Mouse (Mus musculus) ES-Bruce4 (cell line): ENCODE measurements around the gene Trim28. TPM values are rescaled to one million over a fixed set of nuclear protein-coding genes. Genes with fewer than 3 reads are reported as not detected.

ENCODE experiments used
- H3K27ac ChIP-seq: 2 replicates; pipeline ENCODE4 v1.5.1; 2012; ENCODE audit warnings: low read length, inconsistent platforms; ENCODE audit not compliant: insufficient read depth
- H3K27me3 ChIP-seq: 2 replicates; pipeline ENCODE4 v1.6.1; 2012; ENCODE audit warnings: mild to moderate bottlenecking, low read length, inconsistent platforms; ENCODE audit not compliant: control insufficient read depth, poor library complexity, insufficient read depth, severe bottlenecking
- H3K36me3 ChIP-seq: 2 replicates; pipeline ENCODE4 v1.6.1; 2012; ENCODE audit warnings: inconsistent platforms, mild to moderate bottlenecking, low read length, moderate library complexity; ENCODE audit not compliant: control insufficient read depth, poor library complexity, insufficient read depth, severe bottlenecking
- H3K4me1 ChIP-seq: one replicate; pipeline ENCODE4 v1.8.1; 2011; ENCODE audit warnings: low read length; ENCODE audit not compliant: control insufficient read depth, insufficient read depth
- H3K4me3 ChIP-seq: 2 replicates; pipeline ENCODE4 v1.5.1; 2011; ENCODE audit warnings: low read depth, mild to moderate bottlenecking, low read length
- H3K9ac ChIP-seq: 2 replicates; pipeline ENCODE4 v1.6.1; 2012; ENCODE audit warnings: low read depth, mild to moderate bottlenecking, inconsistent platforms; ENCODE audit not compliant: poor library complexity, severe bottlenecking
- H3K9me3 ChIP-seq: replicated peaks from 2 replicates; pipeline ENCODE4 v1.6.1; 2012; ENCODE audit warnings: mild to moderate bottlenecking, low read length, inconsistent platforms; ENCODE audit not compliant: control insufficient read depth, poor library complexity, insufficient read depth, severe bottlenecking
- CTCF ChIP-seq: IDR thresholded peaks from one replicate; pipeline ENCODE4 v1.8.1; 2011; ENCODE audit warnings: low read depth, low read length
- EP300 ChIP-seq: IDR thresholded peaks from 2 replicates; pipeline ENCODE4 v1.6.1; 2011; ENCODE audit warnings: low read depth, low read length; ENCODE audit not compliant: insufficient read depth
- POLR2A ChIP-seq: IDR thresholded peaks from one replicate; pipeline ENCODE4 v1.8.1; 2011; ENCODE audit warnings: low read length; ENCODE audit not compliant: insufficient read depth
- polyA plus RNA-seq: library from polyadenylated mRNA; stranded (reverse); fragments of >200 nt; gene quantifications from 2 replicates; pipeline ENCODE4 v1.2.4, GENCODE M21; 2011; ENCODE audit warnings: low read depth; ENCODE audit not compliant: missing spikeins, insufficient read depth, insufficient read length

The Trim28 gene
- polyA plus RNA-seq, 1 experiment: 1,151 TPM

DNA sequence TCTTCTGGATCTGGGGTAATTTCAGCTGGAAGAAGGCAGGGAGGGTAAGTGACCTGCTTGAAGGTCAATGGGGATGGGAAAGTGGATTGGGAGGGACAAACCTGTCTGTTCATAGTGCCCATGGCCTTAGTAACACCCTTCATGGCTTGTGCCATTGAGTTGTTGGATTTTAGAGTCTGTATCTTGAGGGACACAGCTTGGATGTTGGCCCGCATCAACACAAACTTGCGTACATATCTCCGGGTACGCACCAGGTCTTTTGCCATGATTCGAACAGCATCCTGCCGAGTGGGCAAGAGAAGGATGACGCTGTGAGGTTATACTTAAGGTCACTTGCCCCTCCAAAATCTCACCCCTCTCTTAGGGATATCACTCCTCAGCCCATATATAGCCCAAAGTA, 33.6 kb downstream of the Trim28 start:
- no peaks in the 10 kb centered on the region for H3K9me3 ChIP-seq
- peaks cover 61% of the 10 kb centered on the region for H3K36me3 ChIP-seq
- no peaks in the 10 kb centered on the region for H3K27me3 ChIP-seq
- TF ChIP-seq POLR2A (no peak), CTCF (no peak)
- H3K4me1 ChIP-seq: no peaks in the 10 kb centered on the region
- H3K27ac ChIP-seq: no peak overlapping the region
- H3K4me3 ChIP-seq: no peak overlapping the region
- H3K9ac ChIP-seq: no peak overlapping the region

- Histone ChIP-seq H3K36me3 (peaks cover 50% of the 10 kb centered on the region), H3K9ac (peak overlapping the region; percentile 65), H3K4me1 (no peaks in the 10 kb centered on the region), H3K9me3 (no peaks in the 10 kb centered on the region), H3K27me3 (no peaks in the 10 kb centered on the region), H3K27ac (peak overlapping the region; percentile 86), H3K4me3 (peak overlapping the region; percentile 91)
- TF ChIP-seq POLR2A: no peak
- TF ChIP-seq CTCF: no peak
- no peak for TF ChIP-seq EP300
Observed at GRCm38 (mm10) chr7:13033451-13034147, 34.7 kb downstream of the Trim28 start.

GRCm38 (mm10) chr7:13034148-13034977, 35.4 kb downstream of the Trim28 start, which contains the start of gene Chmp2a:
TSS of gene Chmp2a (minus strand) at chr7:13034807.
- no peaks in the 10 kb centered on the region for H3K9me3 ChIP-seq
- H3K4me3 ChIP-seq: peak within 1 kb of the TSS; percentile 91
- peak within 1 kb of the TSS; percentile 86 for H3K27ac ChIP-seq
- no peaks in the 10 kb centered on the region for H3K27me3 ChIP-seq
- H3K4me1 ChIP-seq: no peaks in the 10 kb centered on the region
- peaks cover 42% of the 10 kb centered on the region for H3K36me3 ChIP-seq
- peak within 1 kb of the TSS; percentile 65 for H3K9ac ChIP-seq
- TF ChIP-seq CTCF: no peak
- peak; percentile 74 for TF ChIP-seq POLR2A
- 0 out of 2 replicates have a peak, but pooled peaks have one; percentile 18 for TF ChIP-seq EP300

DNA sequence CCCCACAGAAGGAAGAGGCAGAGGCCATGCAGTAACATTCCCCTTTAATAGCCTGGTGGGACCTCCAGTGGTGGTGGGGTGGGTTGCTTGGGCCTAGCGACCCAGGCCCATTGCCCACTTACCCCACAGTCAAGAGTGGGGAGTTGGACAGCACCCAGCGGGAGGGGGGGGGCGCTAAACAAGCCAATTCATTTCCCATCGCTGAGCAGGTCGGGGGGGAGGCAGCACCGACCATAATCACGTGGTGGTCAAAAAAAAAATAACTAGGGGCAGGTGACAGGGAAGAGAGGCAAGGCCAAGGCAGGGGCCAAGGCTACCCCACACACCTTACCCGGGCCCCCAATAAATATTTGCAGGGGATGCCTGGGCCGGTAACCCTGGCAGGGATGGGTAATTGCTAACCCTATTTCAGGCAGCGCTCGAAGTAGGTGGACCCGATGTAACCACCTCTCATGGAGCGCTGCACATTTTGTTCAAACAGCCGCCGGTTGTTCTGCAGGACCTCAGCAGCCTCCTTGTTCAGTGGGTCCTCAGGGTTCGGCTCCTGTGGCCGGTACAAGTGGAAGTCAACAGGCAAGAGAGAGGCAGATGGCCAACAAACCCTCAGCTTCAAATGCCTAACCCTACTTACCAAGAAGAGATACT, 36.4 kb downstream of the Trim28 start:
- peaks cover 33% of the 10 kb centered on the region for H3K36me3 ChIP-seq
- H3K4me1 ChIP-seq: no peaks in the 10 kb centered on the region

DNA sequence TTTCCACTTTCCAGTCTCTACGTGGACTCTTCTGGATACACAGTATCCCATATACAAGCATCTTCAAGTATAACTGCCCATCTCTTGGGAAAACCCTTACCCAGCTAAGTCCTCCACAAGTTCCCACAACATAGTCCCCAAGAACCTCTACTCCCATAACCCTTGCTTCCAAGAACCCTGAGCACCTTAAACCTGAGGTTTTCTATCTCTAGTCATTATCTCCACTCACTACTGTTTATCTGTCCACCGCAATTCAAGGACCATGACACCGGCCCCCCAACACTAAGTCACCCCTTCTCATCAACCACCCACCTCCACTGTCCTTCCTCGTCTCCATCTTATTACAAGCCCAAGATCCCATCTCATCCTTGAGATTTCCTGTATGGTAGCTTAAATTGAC, 37.9 kb downstream of the Trim28 start:
- Histone ChIP-seq H3K9ac (peak overlapping the region; percentile 78), H3K4me1 (no peaks in the 10 kb centered on the region), H3K27me3 (no peaks in the 10 kb centered on the region), H3K36me3 (peaks cover 21% of the 10 kb centered on the region), H3K9me3 (no peaks in the 10 kb centered on the region), H3K27ac (peak overlapping the region; percentile 55), H3K4me3 (peak overlapping the region; percentile 82)
- TF ChIP-seq POLR2A (no peak), EP300 (no peak), CTCF (no peak)

More for the DNA sequence above, 36.4 kb downstream of the Trim28 start:
- no peaks in the 10 kb centered on the region for H3K9me3 ChIP-seq
- H3K27me3 ChIP-seq: no peaks in the 10 kb centered on the region
- peak overlapping the region; percentile 44 for H3K4me3 ChIP-seq
- H3K27ac ChIP-seq: peak overlapping the region; percentile 69
- peak overlapping the region; percentile 40 for H3K9ac ChIP-seq
- TF ChIP-seq POLR2A (no peak), EP300 (no peak), CTCF (no peak)
